Mouse (Mus musculus) spleen, postnatal 10 days (tissue): ENCODE measurements around the gene Fggy.

Experiments
- DNase-seq, 2 experiments: peaks; one replicate each; pipeline ENCODE4 v3.0.0; 2021 to 2022; ENCODE audit warnings: low spot score in 2 of 2

Gene Fggy

DNA sequence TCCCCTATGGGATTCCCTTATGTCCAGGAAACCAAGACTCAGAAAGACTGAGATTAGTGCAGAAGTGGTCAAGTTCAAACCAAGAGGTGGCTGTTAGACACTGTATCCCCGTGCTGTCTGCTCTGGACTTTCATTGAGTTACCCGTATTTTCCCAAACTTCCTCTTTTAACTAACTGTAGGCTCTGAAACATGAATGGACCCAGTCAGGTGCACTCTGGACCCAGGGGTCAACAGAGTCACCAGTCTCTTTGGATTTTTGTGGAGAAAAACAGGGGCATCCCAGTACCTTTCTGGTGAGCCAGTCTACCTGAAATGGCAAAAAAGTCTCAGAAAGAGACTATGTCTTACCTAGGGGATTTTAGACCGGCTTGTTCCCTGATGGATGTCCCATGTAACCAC lies 33.6 kb downstream of the Fggy start:
- no peak for DNase-seq

DNA sequence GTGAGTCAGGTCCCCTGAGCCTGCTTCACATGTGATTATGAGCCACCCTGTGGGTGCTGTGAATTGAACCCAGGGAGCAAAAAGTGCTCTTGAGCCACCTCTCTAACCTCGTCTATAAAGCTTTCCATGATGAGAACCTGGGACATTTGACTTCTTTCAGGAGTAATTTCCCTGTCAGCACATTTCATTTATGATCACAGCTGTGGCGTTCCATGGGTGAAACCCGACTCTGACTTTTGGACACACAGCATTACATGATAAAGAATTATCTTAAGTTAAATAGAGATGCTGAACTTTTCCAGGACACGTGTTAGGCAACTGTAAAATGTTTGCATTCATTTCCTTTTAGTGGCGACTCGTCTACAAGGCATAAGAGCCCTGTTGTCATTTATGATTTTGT lies 39.9 kb downstream of the Fggy start:
- DNase-seq = no peak

DNA sequence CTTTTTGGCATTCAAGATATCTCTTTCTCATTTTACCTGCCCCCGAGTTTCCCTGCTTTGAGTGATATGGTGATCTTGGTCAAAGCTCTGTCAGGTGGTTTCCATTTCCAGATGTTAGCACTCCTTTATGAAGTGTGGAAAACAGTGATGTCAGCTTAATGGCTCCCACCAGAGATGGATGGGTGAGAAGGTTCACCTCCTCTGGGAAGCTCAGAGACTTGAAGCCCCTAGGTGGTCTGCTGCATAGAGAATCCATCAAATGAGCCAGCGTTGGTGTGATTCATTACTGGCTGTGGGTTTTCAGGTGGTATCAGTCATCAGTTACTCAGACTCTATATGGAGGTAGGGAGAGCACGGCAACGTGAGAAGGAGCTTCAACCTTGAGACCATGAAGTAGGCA lies 44.5 kb downstream of the Fggy start:
- no peak for DNase-seq

DNA sequence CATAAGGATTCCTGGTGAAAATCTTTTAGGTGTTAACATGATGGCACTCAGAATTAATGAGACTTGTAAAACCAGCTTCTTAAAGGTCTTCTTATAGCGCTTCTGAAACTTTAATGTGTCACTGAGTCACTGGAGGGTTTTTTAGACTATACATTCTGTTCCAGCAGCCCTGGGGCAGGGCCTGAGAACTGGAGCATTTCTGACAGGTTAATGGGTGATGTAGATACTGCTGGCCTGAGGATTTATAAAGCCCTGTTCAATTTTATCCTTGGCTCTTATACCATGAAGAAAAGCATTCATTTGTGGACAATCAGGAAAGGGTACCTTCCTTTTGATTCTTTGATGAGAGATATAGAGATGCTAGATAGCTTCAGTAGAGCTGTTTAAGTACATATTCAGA lies 45.9 kb downstream of the Fggy start:
- no peak for DNase-seq

DNA sequence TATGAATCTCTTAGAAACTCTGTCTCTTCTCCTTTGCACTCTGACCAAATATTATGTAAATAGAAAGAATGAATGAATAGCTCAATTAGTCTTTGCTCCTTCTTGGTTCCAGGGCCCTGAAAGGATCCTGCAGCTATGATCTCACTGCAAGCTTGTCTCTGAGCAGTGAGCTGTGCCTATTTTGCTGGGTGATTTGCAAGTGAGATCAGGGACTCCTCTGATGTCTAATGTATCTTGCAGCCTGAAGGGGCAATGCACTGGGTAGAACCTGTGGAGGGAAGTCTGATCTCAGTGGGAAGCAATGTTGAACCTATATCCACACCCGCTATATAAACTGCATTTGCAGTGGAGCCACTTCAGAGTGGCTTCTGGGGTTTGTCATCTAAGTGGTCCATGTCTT lies 53.4 kb downstream of the Fggy start:
- no peak for DNase-seq

DNA sequence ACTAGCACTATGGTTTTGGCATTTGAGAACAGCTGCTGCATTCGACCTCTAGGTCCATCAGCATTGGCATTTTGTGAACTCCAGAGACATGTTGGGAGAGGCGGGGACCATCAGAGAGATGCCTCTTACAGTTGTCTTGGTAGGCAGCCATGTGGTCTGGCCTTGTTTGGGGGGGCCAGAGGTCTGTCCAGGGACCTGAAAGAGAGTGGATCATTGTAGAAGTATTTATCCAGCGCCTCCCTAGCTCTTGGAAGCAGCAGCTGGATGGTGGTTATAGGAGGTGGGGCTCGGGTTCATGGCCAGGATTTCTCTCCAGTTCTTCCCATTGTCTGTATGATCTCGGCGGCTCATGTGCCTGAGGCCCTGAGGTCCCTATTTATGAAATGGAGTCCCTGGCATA lies 54.1 kb downstream of the Fggy start:
- no peak for DNase-seq

DNA sequence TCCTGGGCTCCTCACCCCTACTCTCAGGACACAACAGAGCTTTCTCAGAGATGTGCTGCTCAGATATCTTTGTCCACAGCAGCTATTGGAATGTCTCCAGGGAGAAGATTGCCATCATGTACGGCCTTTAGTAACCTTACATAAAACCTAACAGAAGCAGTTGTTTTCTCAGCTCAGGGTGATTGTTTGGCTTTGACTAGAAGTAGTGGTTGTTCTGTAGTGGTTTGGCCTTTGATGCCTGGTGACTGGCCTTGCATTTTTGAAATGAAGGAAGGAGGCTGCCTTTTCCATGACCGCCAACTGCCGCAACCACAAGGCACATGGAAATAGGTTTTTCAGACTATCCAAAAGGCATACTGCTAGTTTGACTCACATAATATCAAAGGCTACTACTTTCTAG lies 63.7 kb downstream of the Fggy start:
- DNase-seq = no peak

DNA sequence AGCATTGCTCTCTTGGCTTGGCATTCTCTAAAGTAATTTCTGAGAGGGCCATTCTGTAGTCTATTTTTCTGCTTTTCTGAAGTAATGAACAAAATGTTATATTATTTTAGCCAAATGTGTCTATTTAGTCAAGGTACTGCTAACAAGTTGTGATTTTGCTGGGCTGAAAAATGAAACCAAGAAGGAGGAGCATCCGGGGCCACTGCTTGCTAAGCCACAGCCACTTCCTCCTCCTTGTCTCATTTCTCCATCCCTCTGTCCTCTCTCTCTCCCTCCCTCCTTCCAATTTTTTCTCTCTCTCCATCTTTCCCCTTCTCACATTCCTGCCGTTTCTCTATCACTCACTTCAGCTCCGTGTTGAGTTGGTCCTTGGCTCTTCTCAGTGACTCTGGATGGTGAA lies 67.4 kb downstream of the Fggy start:
- no peak for DNase-seq

DNA sequence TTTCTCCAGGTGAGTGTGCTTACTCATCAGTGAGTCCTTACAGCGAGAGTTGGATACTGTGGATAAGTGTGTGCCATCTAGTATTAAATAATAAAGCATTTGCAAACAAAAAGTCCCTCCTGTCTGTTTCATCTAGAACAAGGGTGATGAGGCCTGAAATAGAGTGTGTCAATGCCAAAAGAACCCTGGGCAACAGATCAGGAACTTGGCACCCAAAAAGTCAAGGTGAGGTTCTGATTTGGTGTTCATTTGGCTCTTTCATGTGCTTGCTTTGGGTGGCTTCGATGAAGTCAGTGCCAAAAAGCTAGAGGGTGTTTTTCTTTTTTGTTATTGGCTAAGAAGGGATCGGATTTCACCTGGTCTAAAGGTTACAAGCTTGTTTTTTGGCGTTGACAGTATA lies 68.3 kb downstream of the Fggy start:
- DNase-seq = no peak

DNA sequence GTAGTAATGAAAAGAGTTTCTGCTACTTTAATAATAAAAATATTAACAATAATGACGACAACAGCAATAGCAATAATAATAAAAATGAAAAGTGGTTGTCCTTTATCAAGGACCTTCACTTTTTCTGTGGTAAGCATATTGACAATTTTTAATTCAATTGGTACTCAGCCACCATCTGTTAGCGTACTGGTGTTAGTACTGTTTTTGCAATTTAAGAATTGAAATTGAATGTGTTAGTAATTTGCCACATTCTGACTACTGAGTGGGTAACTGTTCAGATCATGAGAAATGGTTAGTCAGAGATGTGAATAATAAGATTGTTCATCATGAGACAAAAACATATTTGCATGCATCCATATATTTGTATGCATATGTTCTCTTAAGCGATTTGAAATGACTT lies 68.9 kb downstream of the Fggy start:
- DNase-seq = no peak

DNA sequence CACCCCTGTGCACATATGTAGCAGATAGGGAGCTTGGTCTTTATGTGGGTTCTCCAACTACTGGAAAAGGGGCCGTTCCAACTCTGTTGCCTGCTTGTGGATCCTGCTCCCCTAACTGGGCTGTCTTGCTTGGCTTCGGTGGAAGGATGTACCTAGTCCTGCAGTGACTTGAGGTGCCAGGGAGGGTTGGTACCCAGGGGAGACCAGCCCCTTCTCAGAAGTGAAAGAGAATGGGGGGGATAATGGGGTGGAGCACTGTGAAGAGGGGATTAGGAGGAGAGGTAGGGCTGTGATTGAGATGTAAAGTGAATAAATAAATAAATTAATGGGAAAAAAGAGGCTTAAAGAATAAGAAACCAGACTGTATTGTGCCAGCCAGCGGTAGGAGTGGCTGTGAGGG lies 77.6 kb downstream of the Fggy start:
- DNase-seq = no peak

DNA sequence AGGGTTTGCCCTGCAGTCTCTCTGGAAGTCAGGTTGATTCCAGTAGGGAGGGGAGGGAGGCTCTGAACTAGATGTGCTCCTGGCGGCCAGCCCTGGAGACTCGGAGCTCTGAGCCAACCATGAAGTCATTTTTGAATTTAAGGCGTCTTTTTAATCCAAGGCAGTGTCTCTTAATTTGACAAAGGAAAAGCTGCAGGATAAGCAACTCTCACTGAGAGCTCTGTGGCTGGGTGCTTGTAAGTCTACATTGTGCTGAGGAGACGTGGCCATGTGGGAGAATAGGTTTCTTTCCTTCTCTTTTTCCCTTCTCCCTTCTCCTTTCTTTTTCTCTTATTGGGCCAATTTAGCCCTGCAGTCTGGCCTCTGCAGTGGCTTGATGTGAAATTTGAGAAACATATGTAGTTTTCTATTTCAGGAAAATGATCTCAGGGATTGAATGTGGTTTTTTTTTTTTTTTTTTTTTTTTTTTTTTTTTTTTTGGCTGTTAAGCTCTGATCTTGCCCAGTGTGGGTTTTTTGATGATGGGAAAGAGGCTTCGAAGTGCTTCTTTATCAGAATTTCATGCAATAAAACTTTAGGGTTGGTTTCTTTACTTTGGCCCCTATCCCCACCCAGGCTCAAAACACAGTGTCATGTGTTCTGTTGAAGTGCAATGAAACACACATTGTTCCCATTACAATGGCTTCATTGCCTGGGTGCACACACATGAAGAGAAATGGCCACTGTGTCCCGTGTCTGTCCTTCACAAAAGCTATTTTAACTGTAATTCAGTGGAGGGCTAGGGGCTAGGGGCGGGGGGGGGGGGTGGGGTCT lies 79.8 kb downstream of the Fggy start:
- DNase-seq = no peak

DNA sequence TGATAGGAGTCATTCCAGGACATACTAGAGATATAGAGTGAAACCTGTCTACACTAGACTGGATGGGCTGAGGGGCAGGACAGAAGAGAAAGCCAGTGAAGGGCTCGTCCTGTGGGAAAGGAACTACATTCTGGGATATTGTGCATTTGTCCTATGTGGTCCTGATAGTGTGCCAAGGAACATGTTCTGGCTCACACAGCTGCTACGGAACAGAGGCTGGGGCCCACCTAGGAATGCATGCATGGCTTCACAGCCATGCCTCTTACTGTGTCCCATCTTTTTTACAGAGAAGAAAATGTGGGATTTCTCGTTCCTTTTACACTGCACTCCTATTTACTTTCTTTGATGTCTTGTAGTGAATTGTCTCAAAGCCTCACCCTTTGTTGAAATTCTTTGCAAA lies 80.8 kb downstream of the Fggy start:
- DNase-seq = no peak

DNA sequence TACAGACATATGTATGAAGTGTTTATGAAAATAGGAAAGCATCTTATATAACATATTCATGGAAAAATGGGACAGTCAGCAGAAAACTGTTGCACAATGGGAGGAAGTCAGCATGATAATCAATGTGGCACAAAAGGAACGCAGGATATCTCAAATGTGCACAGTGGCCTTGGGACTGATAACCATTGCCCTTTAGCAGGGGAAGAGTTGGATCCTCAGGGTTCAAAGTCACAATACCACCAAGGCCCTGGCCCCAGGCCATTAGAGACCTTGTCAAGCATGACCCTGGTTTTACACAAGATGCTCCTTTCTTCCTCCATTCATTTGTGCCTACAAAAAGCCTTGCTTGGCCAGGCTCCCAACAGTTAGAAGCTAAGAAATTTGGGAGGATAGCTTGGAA lies 83.5 kb downstream of the Fggy start:
- no peak for DNase-seq

DNA sequence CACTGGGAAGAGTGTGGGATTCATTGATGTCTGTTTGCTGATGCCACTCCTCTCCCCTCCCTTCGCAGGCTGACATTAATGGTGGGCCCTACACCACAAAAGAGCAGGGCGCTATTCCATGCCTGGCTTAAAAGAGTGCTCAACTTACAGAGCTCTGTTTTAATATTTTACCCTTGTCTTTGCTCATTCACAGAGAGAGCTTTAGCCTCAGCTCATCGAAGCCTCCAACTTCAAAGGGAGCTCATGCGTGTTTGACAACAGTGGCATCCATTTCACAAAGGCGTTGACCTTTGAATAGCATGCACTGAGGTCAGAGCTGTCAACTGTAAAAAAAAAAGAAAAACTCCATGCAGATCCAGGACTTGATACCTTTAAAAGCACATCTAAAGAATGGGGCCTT lies 86.7 kb downstream of the Fggy start:
- DNase-seq = no peak

DNA sequence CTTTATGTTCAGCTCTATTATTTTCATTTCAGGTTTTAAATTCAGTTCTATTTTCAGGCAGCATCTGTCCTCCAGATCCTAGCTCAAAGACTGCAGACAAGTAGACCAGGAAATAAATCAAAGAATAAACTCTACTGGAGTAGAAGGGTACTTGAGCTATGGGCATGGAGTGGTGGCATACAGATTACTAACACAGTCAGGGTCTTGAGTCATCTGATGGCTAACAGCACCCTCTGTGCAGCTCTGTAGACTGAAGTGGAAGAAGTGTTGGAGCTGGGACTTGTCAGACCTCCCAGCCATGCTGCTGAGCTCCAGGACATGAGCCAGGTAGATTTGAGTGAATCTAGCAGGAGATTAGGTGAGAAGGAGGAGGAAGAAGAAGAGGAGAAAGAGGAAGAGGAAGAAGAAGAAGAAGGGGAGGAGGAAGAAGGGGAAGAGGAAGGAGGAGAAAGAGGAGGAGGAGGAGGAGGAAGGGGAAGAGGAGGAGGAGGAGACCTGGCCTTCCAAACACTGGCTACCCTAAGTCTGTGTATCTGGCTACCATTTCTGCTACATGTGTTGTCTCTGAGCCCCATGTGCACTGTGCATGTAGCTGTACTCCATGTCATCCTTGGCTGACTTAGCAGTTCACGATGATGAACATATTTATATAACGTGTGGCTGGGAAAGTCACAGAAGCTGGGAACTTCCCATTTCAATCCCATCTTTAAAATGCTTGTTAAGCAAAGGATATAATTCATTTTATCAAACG lies 91.7 kb downstream of the Fggy start:
- no peak for DNase-seq

DNA sequence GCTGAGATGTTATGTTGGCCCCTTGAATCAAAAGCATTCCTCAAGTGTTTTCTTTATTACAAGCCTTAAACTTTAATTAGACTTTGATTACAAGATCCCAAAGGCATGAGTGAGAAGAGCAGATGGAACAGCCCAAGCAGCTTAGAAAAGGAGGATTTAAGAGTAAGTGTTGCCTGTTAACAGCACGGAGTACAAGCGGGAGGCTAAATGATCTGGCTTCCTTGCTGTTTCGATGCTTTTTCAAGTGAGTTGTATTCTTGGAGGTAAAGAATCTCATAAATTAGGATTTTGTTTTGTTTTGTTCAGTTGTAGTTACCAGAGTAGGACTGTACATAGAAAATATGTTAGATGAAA lies 92.2 kb downstream of the Fggy start:
- DNase-seq = no peak

DNA sequence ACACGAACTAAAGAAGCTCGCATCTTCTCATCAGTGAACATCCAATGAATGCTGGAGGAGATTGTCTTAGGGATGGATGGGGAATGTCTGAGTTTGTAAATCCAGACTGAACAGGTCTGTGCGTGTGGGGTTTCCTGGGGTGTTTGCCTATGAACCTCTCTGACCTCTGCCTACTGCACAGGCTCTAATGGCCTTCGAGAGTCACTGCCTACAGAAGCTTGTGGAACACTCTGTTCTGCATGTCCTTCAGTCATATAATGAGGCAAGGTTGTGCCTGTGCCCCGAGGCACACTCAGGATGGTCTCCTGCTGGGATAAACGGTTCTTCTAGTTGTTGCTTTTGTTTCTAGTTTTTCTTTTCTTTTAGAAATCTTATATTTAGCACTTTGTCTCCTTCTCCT lies 92.7 kb downstream of the Fggy start:
- no peak for DNase-seq

DNA sequence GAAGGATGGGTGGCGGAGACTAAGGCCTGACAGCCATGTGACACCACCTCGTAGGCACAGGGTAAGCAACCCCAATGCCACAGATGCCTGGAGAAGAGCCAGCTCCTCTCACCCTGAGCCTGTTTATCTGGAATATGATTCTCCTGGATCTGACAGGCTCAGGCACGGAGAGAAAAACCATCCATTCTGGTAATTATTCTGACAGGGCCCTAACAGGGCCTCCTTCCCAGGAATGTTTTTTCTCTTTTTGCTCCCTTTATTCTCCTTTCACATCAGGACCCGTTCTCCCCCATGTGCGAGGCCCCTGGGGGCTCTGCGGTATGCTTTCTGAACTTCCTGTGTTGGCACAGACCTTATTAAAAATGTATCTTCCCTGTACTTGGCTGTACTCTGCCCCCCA lies 94.7 kb downstream of the Fggy start:
- no peak for DNase-seq

DNA sequence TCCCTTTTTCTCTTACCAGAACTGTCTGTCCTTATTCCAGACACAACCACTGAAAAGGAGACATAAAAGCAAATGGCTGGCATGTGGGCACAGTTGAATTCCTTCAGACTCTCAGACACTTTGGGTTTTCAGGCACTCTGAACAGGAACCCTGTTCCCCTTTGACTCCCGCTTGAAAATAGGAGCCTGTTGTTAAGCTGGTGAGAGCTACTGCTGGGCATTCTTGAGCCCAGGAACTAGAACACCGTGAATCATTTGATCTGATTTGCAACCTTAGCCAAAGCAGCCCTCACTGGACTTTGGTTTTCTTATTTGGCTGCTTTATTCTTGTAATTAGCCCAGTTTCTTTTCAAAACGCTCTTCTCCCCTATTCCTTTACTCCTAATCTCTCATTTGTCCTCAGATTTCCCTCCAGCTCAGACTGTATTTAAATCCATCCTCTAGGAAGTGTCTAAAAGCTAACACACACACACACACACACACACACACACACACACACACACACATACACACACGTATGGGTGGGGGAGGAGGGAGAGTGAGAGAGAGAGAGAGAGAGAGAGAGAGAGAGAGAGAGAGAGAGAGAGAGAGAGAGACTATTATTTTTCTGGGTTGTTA lies 96.1 kb downstream of the Fggy start:
- DNase-seq = no peak

DNA sequence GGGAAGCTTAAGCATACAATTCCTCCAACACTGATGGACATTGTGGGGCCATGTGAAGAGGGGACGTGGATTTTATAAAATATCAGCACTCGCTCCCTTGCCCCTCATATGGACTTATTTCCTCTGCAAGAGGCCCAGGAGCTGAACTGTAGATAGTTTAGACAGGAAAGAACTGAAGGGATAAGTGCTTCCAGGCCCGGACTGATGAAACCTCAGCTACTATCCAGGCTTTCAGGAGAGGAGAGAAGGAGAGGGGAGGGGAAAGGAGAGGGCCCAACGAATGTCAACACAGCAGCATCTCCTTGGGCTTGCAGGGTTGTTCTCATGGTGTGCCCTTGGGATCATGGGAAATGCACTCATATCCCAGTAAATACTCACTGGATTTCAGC lies 96.6 kb downstream of the Fggy start:
- no peak for DNase-seq

DNA sequence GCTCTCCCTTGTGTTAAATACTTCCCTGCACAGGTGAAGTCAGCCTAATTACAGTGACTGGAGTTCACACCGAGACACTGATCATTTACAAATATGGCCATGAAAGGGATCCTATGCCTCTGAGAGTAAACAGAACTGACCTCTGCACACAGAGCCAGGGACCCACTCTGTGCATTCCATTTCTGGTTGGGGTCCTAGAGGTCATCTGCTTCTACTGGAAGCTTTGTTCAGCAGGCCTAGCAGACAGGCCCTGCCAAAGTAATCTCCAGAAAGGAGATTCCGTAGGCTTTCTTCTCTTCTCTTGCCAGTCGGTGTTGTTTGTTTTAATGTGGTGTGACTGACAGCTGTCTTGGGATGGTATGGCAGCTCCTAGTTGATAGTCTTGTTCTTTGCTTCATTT lies 101.7 kb downstream of the Fggy start:
- DNase-seq = no peak

DNA sequence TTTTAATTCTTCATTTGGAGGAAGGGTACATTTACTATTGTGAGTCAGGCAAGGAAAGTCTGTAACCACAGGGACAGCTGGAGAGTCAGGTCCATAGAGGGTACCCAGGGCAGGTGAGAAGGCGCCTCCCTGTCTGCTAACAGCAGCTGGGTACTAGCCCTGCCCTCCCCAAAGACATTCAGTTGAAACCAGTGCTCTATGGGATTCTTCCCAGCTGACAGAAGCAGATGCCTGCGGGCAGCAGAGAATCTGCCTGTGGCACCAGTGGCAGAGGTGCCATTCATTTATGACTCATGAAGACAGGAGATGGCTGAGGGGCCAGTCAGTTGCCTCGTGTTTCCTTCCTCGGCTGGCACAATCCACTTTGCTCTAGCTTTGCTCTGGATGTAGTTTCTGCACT lies 106.3 kb downstream of the Fggy start:
- DNase-seq = no peak
